Mouse (Mus musculus) CH12.LX (cell line): ENCODE measurements at regions not wholly inside any gene's neighbourhood (a gene's known extent, or its start where the extent isn't known, plus 50 kb on each side); places are given as distances from the start of the nearest gene placed in this dataset.

Experiments used
- DNase-seq: peaks from one replicate; pipeline ENCODE4 v3.0.0-alpha.2; 2013; ENCODE audit errors: extremely low read depth
- H3K27ac ChIP-seq: 2 replicates; pipeline ENCODE4 v1.5.1; 2012; ENCODE audit warnings: low read depth, mild to moderate bottlenecking, control low read depth, moderate library complexity; ENCODE audit not compliant: insufficient read depth
- H3K27me3 ChIP-seq: replicated peaks from 2 replicates; pipeline ENCODE3; 2012; ENCODE audit warnings: inconsistent platforms
- H3K36me3 ChIP-seq, 2 experiments: replicated peaks in 1 of 2; 2 replicates each; pipeline versions ENCODE3 to v1.6.1; 2012; ENCODE audit warnings: inconsistent platforms in 1 of 2, low read length in 1 of 2, mild to moderate bottlenecking in 1 of 2, mixed read lengths in 1 of 2, moderate library complexity in 1 of 2; ENCODE audit not compliant: control insufficient read depth in 1 of 2, insufficient read depth in 1 of 2
- H3K4me1 ChIP-seq, 2 experiments: 2 replicates each; pipeline ENCODE4 v1.6.1; 2012; ENCODE audit warnings: inconsistent platforms in 1 of 2, moderate library complexity in 1 of 2; ENCODE audit not compliant: insufficient read depth in 2 of 2, control insufficient read depth in 1 of 2
- H3K4me2 ChIP-seq: 2 replicates; pipeline ENCODE4 v1.6.1; 2012; ENCODE audit warnings: low read depth, mild to moderate bottlenecking, control low read depth; ENCODE audit not compliant: poor library complexity, insufficient read depth, severe bottlenecking
- H3K4me3 ChIP-seq, 3 experiments: fragments of 150-350 bp in 1 of 3; sonication (generic) in 1 of 3; replicated peaks in 1 of 3; 2 replicates each; pipeline versions ENCODE3 to v1.5.1; 2011 to 2012; ENCODE audit warnings: low read depth in 2 of 3, low read length in 2 of 3, mild to moderate bottlenecking in 2 of 3, moderate library complexity in 2 of 3, control low read depth in 1 of 3, improper control_type of control experiment in 1 of 3, inconsistent platforms in 1 of 3, mixed read lengths in 1 of 3; ENCODE audit not compliant: poor library complexity in 1 of 3
- H3K79me2 ChIP-seq: replicated peaks from 2 replicates; pipeline ENCODE4 v1.6.1; 2012; ENCODE audit warnings: mild to moderate bottlenecking, moderate library complexity; ENCODE audit not compliant: control insufficient read depth, poor library complexity, insufficient read depth, severe bottlenecking; ENCODE audit errors: extremely low read depth
- H3K9ac ChIP-seq: 2 replicates; pipeline ENCODE4 v1.6.1; 2012; ENCODE audit warnings: low read depth, mild to moderate bottlenecking, control low read depth, moderate library complexity; ENCODE audit not compliant: insufficient read depth
- H3K9me3 ChIP-seq: replicated peaks from 2 replicates; pipeline ENCODE3; 2012; ENCODE audit warnings: low read length, inconsistent platforms, mixed read lengths
- BHLHE40 ChIP-seq: IDR thresholded peaks from 2 replicates; pipeline ENCODE4 v1.6.1; 2011; ENCODE audit warnings: mild to moderate bottlenecking, low read depth, low read length, improper control_type of control experiment
- CHD1 ChIP-seq: IDR thresholded peaks from 2 replicates; pipeline ENCODE4 v1.6.1; 2012; ENCODE audit warnings: low read depth, low read length, improper control_type of control experiment, inconsistent platforms
- CHD2 ChIP-seq: IDR thresholded peaks from 2 replicates; pipeline ENCODE4 v1.6.1; 2011; ENCODE audit warnings: low read length, improper control_type of control experiment
- CTCF ChIP-seq, 2 experiments: IDR thresholded peaks in 1 of 2; conservative IDR thresholded peaks in 1 of 2; 2 replicates each; pipeline ENCODE4 v1.5.1; 2011 to 2012; ENCODE audit warnings: low read depth in 2 of 2, low read length in 2 of 2, improper control_type of control experiment in 1 of 2, inconsistent platforms in 1 of 2, mild to moderate bottlenecking in 1 of 2, moderate library complexity in 1 of 2
- E2F4 ChIP-seq: IDR thresholded peaks from 2 replicates; pipeline ENCODE4 v1.6.1; 2011; ENCODE audit warnings: low read depth, low read length, improper control_type of control experiment; ENCODE audit not compliant: insufficient replicate concordance
- ETS1 ChIP-seq: conservative IDR thresholded peaks from 2 replicates; pipeline ENCODE4 v1.6.1; 2012; ENCODE audit warnings: low read depth, mild to moderate bottlenecking, inconsistent platforms, low read length, improper control_type of control experiment, moderate library complexity
- HCFC1 ChIP-seq: IDR thresholded peaks from 2 replicates; pipeline ENCODE4 v1.6.1; 2012; ENCODE audit warnings: low read depth, mild to moderate bottlenecking, inconsistent platforms, low read length, improper control_type of control experiment
- IRF4 ChIP-seq: IDR thresholded peaks from 2 replicates; pipeline ENCODE4 v1.6.1; 2014; ENCODE audit warnings: low read depth, mild to moderate bottlenecking, inconsistent platforms, low read length, improper control_type of control experiment
- JUN ChIP-seq: IDR thresholded peaks from 2 replicates; pipeline ENCODE4 v1.6.1; 2011; ENCODE audit warnings: low read depth, mild to moderate bottlenecking, low read length, improper control_type of control experiment, moderate library complexity; ENCODE audit not compliant: insufficient read depth
- JUND ChIP-seq: conservative IDR thresholded peaks from 2 replicates; pipeline ENCODE4 v1.6.1; 2011; ENCODE audit warnings: low read depth, low read length, improper control_type of control experiment
- MAFK ChIP-seq: IDR thresholded peaks from 2 replicates; pipeline ENCODE4 v1.6.1; 2011; ENCODE audit warnings: low read length, improper control_type of control experiment; ENCODE audit not compliant: insufficient replicate concordance
- MAX ChIP-seq: IDR thresholded peaks from 2 replicates; pipeline ENCODE4 v1.6.1; 2011; ENCODE audit warnings: low read length, improper control_type of control experiment
- MAZ ChIP-seq: IDR thresholded peaks from 2 replicates; pipeline ENCODE4 v1.6.1; 2012; ENCODE audit warnings: low read depth, mild to moderate bottlenecking, inconsistent platforms, low read length, improper control_type of control experiment, moderate library complexity
- MEF2A ChIP-seq: IDR thresholded peaks from 2 replicates; pipeline ENCODE4 v1.6.1; 2014; ENCODE audit warnings: low read depth, mild to moderate bottlenecking, inconsistent platforms, low read length, improper control_type of control experiment, borderline replicate concordance
- MXI1 ChIP-seq: IDR thresholded peaks from 2 replicates; pipeline ENCODE4 v1.6.1; 2011; ENCODE audit warnings: mild to moderate bottlenecking, low read depth, low read length, improper control_type of control experiment
- NELFE ChIP-seq: IDR thresholded peaks from 2 replicates; pipeline ENCODE4 v1.6.1; 2011; ENCODE audit warnings: low read depth, low read length, improper control_type of control experiment
- NRF1 ChIP-seq: IDR thresholded peaks from 2 replicates; pipeline ENCODE4 v1.6.1; 2014; ENCODE audit warnings: low read depth, mild to moderate bottlenecking, inconsistent platforms, low read length, improper control_type of control experiment, moderate library complexity
- POLR2A ChIP-seq: IDR thresholded peaks from 2 replicates; pipeline ENCODE4 v1.6.1; 2011; ENCODE audit warnings: low read depth, mild to moderate bottlenecking, improper control_type of control experiment, low read length
- RAD21 ChIP-seq: IDR thresholded peaks from 2 replicates; pipeline ENCODE4 v1.6.1; 2011; ENCODE audit warnings: low read depth, mild to moderate bottlenecking, low read length, improper control_type of control experiment, moderate library complexity
- RCOR1 ChIP-seq: conservative IDR thresholded peaks from 2 replicates; pipeline ENCODE4 v1.6.1; 2012; ENCODE audit warnings: low read depth, mild to moderate bottlenecking, inconsistent platforms, low read length, improper control_type of control experiment
- SIN3A ChIP-seq: IDR thresholded peaks from 2 replicates; pipeline ENCODE4 v1.6.1; 2012; ENCODE audit warnings: low read length, improper control_type of control experiment, inconsistent platforms
- SMC3 ChIP-seq: IDR thresholded peaks from 2 replicates; pipeline ENCODE4 v1.6.1; 2011; ENCODE audit warnings: low read depth, low read length, improper control_type of control experiment
- TCF12 ChIP-seq: IDR thresholded peaks from 2 replicates; pipeline ENCODE4 v1.6.1; 2014; ENCODE audit warnings: low read depth, mild to moderate bottlenecking, inconsistent platforms, low read length, improper control_type of control experiment
- UBTF ChIP-seq: IDR thresholded peaks from 2 replicates; pipeline ENCODE4 v1.6.1; 2012; ENCODE audit warnings: low read depth, mild to moderate bottlenecking, inconsistent platforms, low read length, improper control_type of control experiment, moderate library complexity
- USF1 ChIP-seq: IDR thresholded peaks from 2 replicates; pipeline ENCODE4 v1.6.1; 2014; ENCODE audit warnings: low read depth, mild to moderate bottlenecking, inconsistent platforms, low read length, improper control_type of control experiment
- USF2 ChIP-seq: conservative IDR thresholded peaks from 2 replicates; pipeline ENCODE4 v1.6.1; 2011; ENCODE audit warnings: low read depth, low read length, improper control_type of control experiment
- ZKSCAN1 ChIP-seq: IDR thresholded peaks from 2 replicates; pipeline ENCODE4 v1.6.1; 2012; ENCODE audit warnings: low read depth, inconsistent platforms, low read length, improper control_type of control experiment, borderline replicate concordance
- ZMIZ1 ChIP-seq: IDR thresholded peaks from 2 replicates; pipeline ENCODE4 v1.6.1; 2012; ENCODE audit warnings: low read depth, mild to moderate bottlenecking, inconsistent platforms, low read length, improper control_type of control experiment
- ZNF384 ChIP-seq: IDR thresholded peaks from 2 replicates; pipeline ENCODE4 v1.6.1; 2012; ENCODE audit warnings: low read depth, low read length, improper control_type of control experiment, inconsistent platforms
- dilution Hi-C: fragments of 300-500 bp; cut with MboI; formaldehyde crosslinking; loops from 2 replicates; pipeline ENCODE4 v1.14.3; 2020; ENCODE audit warnings: low sequenced_read_pairs; ENCODE audit not compliant: extremely low pct_unique_long_range_greater_than_20kb, extremely low pct_ligation_motif_present
- in situ Hi-C: fragments of 300-500 bp; cut with MboI; formaldehyde crosslinking; loops from 3 replicates; pipeline ENCODE4 v1.14.3; 2019; ENCODE audit warnings: low sequenced_read_pairs, low pct_ligation_motif_present, low pct_unique_long_range_greater_than_20kb, mixed read lengths

- H3K9me3 ChIP-seq = no peaks in the 10 kb centered on the region
- dilution Hi-C loops = no loop called here
- no peaks in the 10 kb centered on the region for H3K79me2 ChIP-seq
- no peak overlapping the region for H3K9ac ChIP-seq
- H3K4me3 ChIP-seq = no peak overlapping the region
- no peak overlapping the region for H3K4me2 ChIP-seq
- DNase-seq = no peak
- H3K27me3 ChIP-seq = no peaks in the 10 kb centered on the region
- no peak for TF ChIP-seq ZNF384
- TF ChIP-seq TCF12 = no peak
- TF ChIP-seq SIN3A = no peak
- TF ChIP-seq RAD21 = no peak
- TF ChIP-seq NELFE = no peak
- TF ChIP-seq UBTF = no peak
- no peak for TF ChIP-seq CHD2
- TF ChIP-seq USF1 = no peak
- TF ChIP-seq IRF4 = no peak
- TF ChIP-seq JUN = no peak
- no peak for TF ChIP-seq MAZ
- no peak for TF ChIP-seq CHD1
- TF ChIP-seq BHLHE40 = no peak
- TF ChIP-seq MEF2A = no peak
- TF ChIP-seq ETS1 = no peak
- TF ChIP-seq ZMIZ1 = no peak
- no peak for TF ChIP-seq HCFC1
- TF ChIP-seq JUND = no peak
- no peak for TF ChIP-seq USF2
- TF ChIP-seq, all 38 proteins: peak for 0
- H3K27ac ChIP-seq = no peak overlapping the region
- no peaks in the 10 kb centered on the region for H3K36me3 ChIP-seq
- in situ Hi-C loops = no loop called here
- 0 out of 4 replicates have a peak, but pooled peaks cover 0 to 5% of the 10 kb centered on the region in 2 experiments for H3K4me1 ChIP-seq
Measured at GRCm38 (mm10) chr15:42069072-42069471, 1934.9 kb downstream of the 9330182O14Rik start.

GRCm38 (mm10) chr15:42073486-42073885 lies 1939.3 kb downstream of the 9330182O14Rik start:
- in situ Hi-C loops = no loop called here
- Histone ChIP-seq H3K4me2 (no peak overlapping the region), H3K79me2 (no peaks in the 10 kb centered on the region), H3K27ac (no peak overlapping the region), H3K27me3 (no peaks in the 10 kb centered on the region), H3K9me3 (no peaks in the 10 kb centered on the region), H3K4me3 (no peak overlapping the region), H3K4me1 (no peaks in the 10 kb centered on the region), H3K36me3 (no peaks in the 10 kb centered on the region), H3K9ac (no peak overlapping the region)
- TF ChIP-seq SMC3 (no peak), POLR2A (no peak), JUN (no peak), MAX (no peak), MEF2A (no peak), USF1 (no peak), UBTF (no peak), MXI1 (no peak), ZKSCAN1 (no peak), E2F4 (no peak), ZNF384 (no peak), CHD2 (no peak), RCOR1 (no peak), CHD1 (no peak), MAFK (no peak), NRF1 (no peak), MAZ (no peak), CTCF (conservative IDR thresholded peaks at IDR 0.05 in 1 of 2, IDR thresholded peaks at IDR 0.05 in 1 of 2; ENCODE audit: low read depth in 2 of 2, low read length in 2 of 2) (no peak)
- DNase-seq = no peak
- dilution Hi-C loops = no loop called here
